Mouse (Mus musculus): ENCODE results near the gene Dapk2. TPM values are rescaled to one million over a fixed set of nuclear protein-coding genes. Genes with fewer than 3 reads are reported as not detected.

Gene Dapk2
- polyA plus RNA-seq, 1 experiment from 2014 or later = 12.3 TPM

- 70% methylated on average over 4 of the region's 4 CpGs for WGBS (ENCODE audit: insufficient replicate concordance)
- peaks cover 5% of the 10 kb centered on the region for H3K4me1 ChIP-seq
- no peak overlapping the region for H3K27ac ChIP-seq
- no peak for ATAC-seq
- no peaks in the 10 kb centered on the region for H3K36me3 ChIP-seq
- no peak overlapping the region for H3K4me2 ChIP-seq
- no peak overlapping the region for H3K9ac ChIP-seq
- H3K4me3 ChIP-seq = no peak overlapping the region
- H3K9me3 ChIP-seq (replicated peaks) = no peaks in the 10 kb centered on the region
- H3K27me3 ChIP-seq (replicated peaks) = peaks cover 7% of the 10 kb centered on the region; the same call in 1 of the 2 replicates
Observed at GRCm38 (mm10) chr9:66270038-66270437, 112.0 kb downstream of the Dapk2 start.

GRCm38 (mm10) chr9:66271726-66272125 is 113.7 kb downstream of the Dapk2 start:
- Histone ChIP-seq H3K9ac (no peak overlapping the region), H3K9me3 (replicated peaks) (no peaks in the 10 kb centered on the region), H3K36me3 (no peaks in the 10 kb centered on the region), H3K4me1 (peaks cover 22% of the 10 kb centered on the region), H3K4me3 (no peak overlapping the region), H3K27me3 (replicated peaks) (peaks cover 7% of the 10 kb centered on the region; the same call in 1 of the 2 replicates), H3K4me2 (no peak overlapping the region), H3K27ac (no peak overlapping the region)
- WGBS (ENCODE audit: insufficient replicate concordance) = 53% methylated on average over 5 of the region's 5 CpGs
- ATAC-seq = no peak

GRCm38 (mm10) chr9:66273632-66274031 is 115.6 kb downstream of the Dapk2 start:
- 78% methylated on average over 1 of the region's 1 CpGs for WGBS (ENCODE audit: insufficient replicate concordance)
- ATAC-seq = no peak

DNA sequence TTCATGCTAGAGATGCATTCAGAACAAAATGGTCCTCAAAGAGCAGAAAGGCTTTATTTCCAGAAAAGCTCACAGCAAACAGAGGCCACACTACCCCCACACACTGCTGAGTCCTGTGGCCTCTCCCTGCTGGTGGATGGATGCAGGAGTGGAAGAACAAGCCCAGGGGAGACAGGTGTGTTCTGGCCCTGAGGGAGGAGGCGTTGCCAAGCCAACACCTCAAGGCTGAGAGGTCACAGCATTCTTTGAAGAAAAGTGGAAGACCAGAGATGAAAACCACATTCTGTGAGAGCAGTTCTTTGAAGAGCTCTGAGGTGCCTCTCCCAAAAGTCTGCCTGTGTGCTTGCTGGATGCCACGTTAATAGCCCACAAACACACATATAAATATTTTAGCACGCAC is 116.6 kb downstream of the Dapk2 start:
- no peak overlapping the region for H3K4me2 ChIP-seq

More at GRCm38 (mm10) chr9:66273632-66274031, 115.6 kb downstream of the Dapk2 start:
- no peaks in the 10 kb centered on the region for H3K9me3 ChIP-seq (replicated peaks)
- H3K36me3 ChIP-seq = no peaks in the 10 kb centered on the region
- no peak overlapping the region for H3K27ac ChIP-seq
- no peak overlapping the region for H3K4me3 ChIP-seq
- H3K4me1 ChIP-seq = peaks cover 33% of the 10 kb centered on the region
- H3K4me2 ChIP-seq = no peak overlapping the region
- no peak overlapping the region for H3K9ac ChIP-seq
- peaks cover 7% of the 10 kb centered on the region; the same call in 1 of the 2 replicates for H3K27me3 ChIP-seq (replicated peaks)

DNA sequence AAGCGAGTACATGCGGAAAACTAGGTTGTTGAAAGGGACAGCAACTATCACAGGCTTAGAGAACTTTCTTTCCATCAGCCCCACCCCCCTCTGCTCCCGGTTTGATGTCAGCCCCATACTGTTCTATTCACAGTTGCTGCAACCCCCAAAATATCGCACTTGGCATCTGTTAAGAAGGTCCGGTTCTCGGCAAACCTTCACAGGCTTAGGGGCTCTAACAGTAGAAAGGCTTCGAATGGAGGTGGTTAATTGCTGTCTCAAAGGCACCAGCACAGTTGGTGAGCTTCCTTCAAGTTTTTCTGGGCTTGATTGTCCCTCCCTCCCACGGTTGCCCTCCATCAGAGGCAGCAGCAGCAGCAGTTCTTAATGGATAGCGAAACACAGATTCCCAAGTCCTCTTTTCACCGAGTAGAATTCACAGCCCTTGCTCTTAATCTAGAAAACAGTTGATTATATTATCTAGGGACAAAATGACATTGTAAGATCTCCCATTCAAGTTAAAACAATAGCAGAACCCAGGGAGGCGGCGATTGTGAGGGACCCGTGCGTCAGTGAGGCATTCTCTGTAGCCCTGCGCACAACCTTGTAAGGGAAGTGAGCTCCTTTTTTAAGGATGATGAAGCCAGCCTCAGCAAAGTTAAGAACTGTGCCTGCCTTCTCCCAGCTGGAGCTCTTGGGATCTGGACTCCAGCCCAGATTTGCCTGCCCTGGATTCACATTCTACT is 117.4 kb downstream of the Dapk2 start:
- Histone ChIP-seq H3K27me3 (replicated peaks) (peaks cover 7% of the 10 kb centered on the region; the same call in 1 of the 2 replicates), H3K36me3 (no peaks in the 10 kb centered on the region), H3K4me3 (no peak overlapping the region), H3K4me2 (peak overlapping the region; percentile 52), H3K4me1 (peaks cover 33% of the 10 kb centered on the region), H3K9ac (no peak overlapping the region), H3K9me3 (replicated peaks) (no peaks in the 10 kb centered on the region), H3K27ac (0 out of 2 replicates have a peak overlapping the region, but pooled peaks have one; percentile 3)
- 9% methylated on average over 15 of the region's 15 CpGs for WGBS (ENCODE audit: insufficient replicate concordance)
- ATAC-seq = no peak

More for the DNA sequence above, 116.6 kb downstream of the Dapk2 start:
- peaks cover 7% of the 10 kb centered on the region; the same call in 1 of the 2 replicates for H3K27me3 ChIP-seq (replicated peaks)
- H3K9ac ChIP-seq = no peak overlapping the region
- H3K36me3 ChIP-seq = no peaks in the 10 kb centered on the region
- no peak for ATAC-seq
- no peak overlapping the region for H3K4me3 ChIP-seq
- peaks cover 33% of the 10 kb centered on the region for H3K4me1 ChIP-seq
- H3K9me3 ChIP-seq (replicated peaks) = no peaks in the 10 kb centered on the region
- no peak overlapping the region for H3K27ac ChIP-seq
- 52% methylated on average over 3 of the region's 3 CpGs for WGBS (ENCODE audit: insufficient replicate concordance)

DNA sequence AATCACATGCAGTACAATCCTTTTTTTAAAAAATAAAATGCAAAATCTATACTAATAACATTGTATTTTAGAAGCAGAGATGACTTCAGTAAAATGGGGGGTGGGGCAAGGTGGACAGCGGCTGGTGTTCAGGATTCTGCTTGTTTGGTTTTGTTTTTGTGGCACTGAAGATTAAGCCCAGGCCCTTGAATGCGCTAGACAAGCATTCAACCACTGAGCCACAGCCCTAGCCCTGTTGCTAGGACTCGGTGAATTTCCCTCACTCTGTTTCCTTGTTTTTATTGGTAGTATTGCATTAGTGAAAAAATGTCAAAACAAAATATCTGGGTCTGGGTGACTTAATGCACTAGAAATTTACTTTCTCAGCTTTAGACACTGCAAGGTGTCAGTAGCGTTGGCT is 118.0 kb downstream of the Dapk2 start:
- no peaks in the 10 kb centered on the region for H3K9me3 ChIP-seq (replicated peaks)
- no peak overlapping the region for H3K4me3 ChIP-seq
- 27% methylated on average over 4 of the region's 4 CpGs for WGBS (ENCODE audit: insufficient replicate concordance)
- peaks cover 33% of the 10 kb centered on the region for H3K4me1 ChIP-seq
- no peaks in the 10 kb centered on the region for H3K36me3 ChIP-seq
- no peak for ATAC-seq
- H3K9ac ChIP-seq = no peak overlapping the region
- H3K27ac ChIP-seq = 0 out of 2 replicates have a peak overlapping the region, but pooled peaks have one; percentile 1
- peaks cover 6% of the 10 kb centered on the region; the same call in 1 of the 2 replicates for H3K27me3 ChIP-seq (replicated peaks)
- H3K4me2 ChIP-seq = peak overlapping the region; percentile 52; the same call in 1 of the 2 replicates

- Histone ChIP-seq H3K27ac (peak overlapping the region; percentile 68), H3K36me3 (no peaks in the 10 kb centered on the region), H3K4me3 (no peak overlapping the region), H3K4me1 (peaks cover 36% of the 10 kb centered on the region), H3K27me3 (replicated peaks) (no peaks in the 10 kb centered on the region; the same call in 1 of the 2 replicates), H3K4me2 (peak overlapping the region; percentile 34), H3K9me3 (replicated peaks) (no peaks in the 10 kb centered on the region), H3K9ac (no peak overlapping the region)
- ATAC-seq = peak; percentile 91
- WGBS (ENCODE audit: insufficient replicate concordance) = 7% methylated on average over 14 of the region's 14 CpGs
Observed at GRCm38 (mm10) chr9:66276697-66277385, 118.8 kb downstream of the Dapk2 start.

DNA sequence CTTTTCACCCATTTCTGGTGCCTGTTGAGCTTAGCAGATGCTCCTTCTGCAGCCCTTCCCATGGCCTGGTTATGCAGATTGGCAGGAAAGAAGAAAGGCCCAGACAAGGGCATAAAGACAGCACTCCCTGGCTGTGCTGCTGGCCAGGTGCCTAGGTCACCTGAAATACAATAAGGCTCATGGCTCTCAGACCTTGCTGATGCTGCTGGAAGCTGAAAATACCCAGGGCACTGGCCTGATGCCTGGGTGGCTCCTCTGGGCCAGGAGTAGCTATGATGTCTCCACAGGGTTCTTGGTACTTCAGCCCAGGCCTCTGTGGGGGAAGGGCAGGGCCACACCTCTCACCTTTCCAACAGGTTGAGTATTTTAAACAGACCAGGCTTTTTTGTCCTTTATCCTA is 121.6 kb downstream of the Dapk2 start:
- Histone ChIP-seq H3K4me3 (no peak overlapping the region), H3K27ac (no peak overlapping the region), H3K27me3 (replicated peaks) (no peaks in the 10 kb centered on the region; the same call in 1 of the 2 replicates), H3K4me1 (peaks cover 42% of the 10 kb centered on the region), H3K9ac (no peak overlapping the region), H3K36me3 (no peaks in the 10 kb centered on the region), H3K9me3 (replicated peaks) (no peaks in the 10 kb centered on the region), H3K4me2 (no peak overlapping the region)
- ATAC-seq = no peak

GRCm38 (mm10) chr9:66280496-66280895 is 122.5 kb downstream of the Dapk2 start:
- Histone ChIP-seq H3K27ac (no peak overlapping the region), H3K4me1 (peaks cover 37% of the 10 kb centered on the region), H3K9me3 (replicated peaks) (no peaks in the 10 kb centered on the region), H3K4me2 (no peak overlapping the region), H3K36me3 (no peaks in the 10 kb centered on the region), H3K9ac (no peak overlapping the region), H3K27me3 (replicated peaks) (no peaks in the 10 kb centered on the region; the same call in 1 of the 2 replicates), H3K4me3 (no peak overlapping the region)
- ATAC-seq = no peak
- 18% methylated on average over 1 of the region's 1 CpGs for WGBS (ENCODE audit: insufficient replicate concordance)

DNA sequence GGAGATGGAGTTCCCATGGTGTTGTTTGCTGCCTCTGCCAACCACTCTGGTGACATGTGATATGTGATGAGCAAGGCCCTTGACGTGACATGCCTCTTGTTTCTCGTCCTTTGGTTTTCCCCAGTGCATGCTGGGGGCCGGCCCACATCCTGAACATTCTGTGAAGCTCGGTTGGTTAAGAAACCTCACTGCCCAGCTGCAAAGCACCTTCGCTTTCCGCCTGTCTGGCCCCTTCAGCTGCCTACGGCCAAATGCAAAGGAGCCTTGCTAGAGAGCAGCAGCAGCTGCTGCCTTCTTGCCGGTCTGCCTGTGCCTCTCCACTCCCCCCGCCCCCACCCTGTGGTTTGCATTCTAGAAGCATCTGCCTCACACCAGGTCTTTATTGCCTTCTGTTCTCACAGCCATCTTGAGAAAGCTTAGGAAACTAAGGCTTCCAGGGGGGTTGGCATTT is 123.5 kb downstream of the Dapk2 start:
- H3K27me3 ChIP-seq (replicated peaks) = no peaks in the 10 kb centered on the region; the same call in 1 of the 2 replicates
- H3K4me3 ChIP-seq = no peak overlapping the region
- H3K36me3 ChIP-seq = no peaks in the 10 kb centered on the region
- no peak for ATAC-seq
- WGBS (ENCODE audit: insufficient replicate concordance) = 49% methylated on average over 9 of the region's 9 CpGs
- H3K9ac ChIP-seq = no peak overlapping the region
- no peaks in the 10 kb centered on the region for H3K9me3 ChIP-seq (replicated peaks)
- H3K4me1 ChIP-seq = peaks cover 32% of the 10 kb centered on the region
- no peak overlapping the region for H3K27ac ChIP-seq
- no peak overlapping the region for H3K4me2 ChIP-seq

DNA sequence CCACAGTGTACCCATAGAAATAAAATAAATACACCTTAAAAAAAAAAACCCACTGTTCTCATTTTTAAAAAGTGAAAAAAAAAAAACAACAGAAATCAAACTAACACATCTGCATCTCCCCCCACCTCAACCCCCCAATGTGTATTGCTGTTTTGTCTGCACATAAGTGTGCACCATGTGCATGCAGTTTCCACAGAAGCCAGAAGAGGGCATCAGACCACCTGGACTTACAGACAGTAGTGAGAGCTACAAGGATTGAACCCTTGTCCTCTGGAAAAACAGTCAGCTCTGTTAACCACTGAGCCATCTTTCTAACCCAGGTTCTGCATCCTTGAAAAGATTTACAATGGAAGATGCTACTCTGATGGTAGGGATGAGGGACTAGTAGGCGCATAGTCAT is 124.6 kb downstream of the Dapk2 start:
- no peak overlapping the region for H3K9ac ChIP-seq
- no peak overlapping the region for H3K4me3 ChIP-seq
- no peaks in the 10 kb centered on the region for H3K36me3 ChIP-seq
- H3K4me2 ChIP-seq = no peak overlapping the region
- no peak overlapping the region for H3K27ac ChIP-seq
- H3K9me3 ChIP-seq (replicated peaks) = no peaks in the 10 kb centered on the region
- 91% methylated on average over 1 of the region's 1 CpGs for WGBS (ENCODE audit: insufficient replicate concordance)
- H3K27me3 ChIP-seq (replicated peaks) = no peaks in the 10 kb centered on the region; the same call in 1 of the 2 replicates
- H3K4me1 ChIP-seq = peaks cover 23% of the 10 kb centered on the region; the same call in 1 of the 2 replicates
- no peak for ATAC-seq
